Mouse (Mus musculus): ENCODE data around the gene Zmiz2. TPM values are rescaled to one million over a fixed set of nuclear protein-coding genes. Genes with fewer than 3 reads are reported as not detected.
A peak's percentile ranks its signal among the peaks of the same experiment; 100 is the strongest.
"Not testable (repeated sequence)": the region's sequence is repeated elsewhere in the genome, so short reads cannot be mapped to it uniquely, and the experiment has no call there.

The Zmiz2 gene
- polyA plus RNA-seq, 1 experiment from 2014 or later, result 12.4 TPM

DNA sequence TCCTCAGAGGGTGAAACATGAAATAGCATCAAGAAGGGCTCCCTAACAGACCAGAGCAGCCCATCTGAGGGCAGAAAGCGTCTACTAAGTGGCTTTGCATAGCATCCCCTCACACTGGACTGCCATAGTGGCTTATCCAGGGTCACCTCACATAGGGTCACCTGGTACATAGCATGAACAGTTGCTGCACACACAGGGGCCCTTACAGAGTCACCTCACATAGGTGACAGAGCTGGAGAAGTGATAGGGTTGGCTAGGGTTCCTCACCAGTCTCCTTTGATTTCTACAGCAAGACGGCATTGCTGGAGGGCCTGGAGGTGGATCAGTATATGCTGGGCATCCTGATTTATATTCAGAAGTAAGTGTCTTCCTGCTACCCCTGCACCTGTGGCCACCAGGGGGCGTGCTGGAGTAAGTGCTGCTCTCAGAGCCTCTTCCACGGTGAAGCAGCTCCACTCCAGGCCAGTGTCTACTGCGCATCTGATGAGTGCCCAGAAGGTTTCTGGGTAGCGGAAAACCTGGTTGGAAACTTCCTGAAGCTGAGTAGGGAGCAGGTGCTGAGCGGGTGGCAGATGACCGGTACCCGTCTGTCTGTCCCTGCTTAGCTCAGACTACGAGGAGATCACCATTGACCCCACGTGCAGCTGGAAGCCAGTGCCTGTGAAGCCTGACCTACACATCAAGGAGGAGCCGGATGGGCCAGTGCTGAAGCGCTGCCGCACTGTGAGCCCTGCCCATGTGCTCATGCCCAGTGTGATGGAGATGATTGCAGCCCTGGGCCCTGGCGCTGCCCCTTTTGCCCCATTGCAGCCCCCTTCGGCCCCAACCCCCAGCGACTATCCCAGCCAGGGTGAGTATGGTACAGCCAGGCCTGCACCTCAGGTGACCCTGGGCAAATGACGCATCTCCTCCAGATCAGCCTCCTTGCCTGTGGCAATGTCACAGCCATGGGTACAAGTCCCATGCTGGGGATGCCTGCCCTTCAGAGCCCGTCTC, 13.9 kb downstream of the Zmiz2 start:
- Histone ChIP-seq H3K9ac (no peak overlapping the region), H3K4me3 (no peak overlapping the region), H3K4me1 (peaks cover 33% of the 10 kb centered on the region), H3K36me3 (peaks cover 78% of the 10 kb centered on the region), H3K9me3 (no peaks in the 10 kb centered on the region), H3K27ac (no peak overlapping the region), H3K4me2 (no peak overlapping the region), H3K27me3 (no peaks in the 10 kb centered on the region)
- 87% methylated on average over 19 of the region's 19 CpGs for WGBS
- ATAC-seq (ENCODE audit: insufficient number of reproducible peaks, insufficient read depth, low FRiP score, low TSS enrichment, low read depth), result no peak

DNA sequence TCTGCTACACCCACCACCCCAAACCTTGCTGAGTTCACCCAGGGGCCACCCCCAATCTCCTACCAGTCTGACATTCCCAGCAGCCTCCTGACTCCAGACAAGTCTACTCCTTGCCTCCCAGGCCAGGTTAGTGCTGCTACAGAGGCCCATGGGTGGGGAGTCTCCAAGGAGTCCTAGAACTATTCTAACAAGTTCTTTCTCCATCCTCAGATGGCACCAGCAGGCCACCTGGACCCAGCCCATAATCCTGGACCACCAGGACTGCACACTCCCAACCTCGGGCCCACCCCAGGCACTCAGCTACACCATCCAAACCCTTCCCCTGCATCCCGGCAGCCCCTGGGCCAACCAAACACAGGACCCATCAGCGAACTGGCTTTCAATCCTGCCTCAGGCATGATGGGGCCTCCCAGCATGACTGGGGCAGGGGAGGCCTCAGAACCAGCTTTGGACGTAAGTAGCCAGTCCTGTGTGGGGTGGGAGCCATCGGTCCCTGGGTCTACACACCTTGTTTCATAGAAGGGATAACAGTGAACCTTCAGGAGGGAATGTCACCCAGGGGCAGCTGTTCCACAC, 15.0 kb downstream of the Zmiz2 start:
- Histone ChIP-seq H3K4me1 (peaks cover 33% of the 10 kb centered on the region), H3K4me3 (no peak overlapping the region), H3K36me3 (peaks cover 67% of the 10 kb centered on the region), H3K4me2 (no peak overlapping the region), H3K27ac (0 out of 2 replicates have a peak overlapping the region, but pooled peaks have one; percentile 93), H3K27me3 (no peaks in the 10 kb centered on the region), H3K9me3 (no peaks in the 10 kb centered on the region), H3K9ac (0 out of 2 replicates have a peak overlapping the region, but pooled peaks have one; percentile 44)
- no peak for ATAC-seq (ENCODE audit: insufficient number of reproducible peaks, insufficient read depth, low FRiP score, low TSS enrichment, low read depth)
- WGBS, result 89% methylated on average over 5 of the region's 5 CpGs

DNA sequence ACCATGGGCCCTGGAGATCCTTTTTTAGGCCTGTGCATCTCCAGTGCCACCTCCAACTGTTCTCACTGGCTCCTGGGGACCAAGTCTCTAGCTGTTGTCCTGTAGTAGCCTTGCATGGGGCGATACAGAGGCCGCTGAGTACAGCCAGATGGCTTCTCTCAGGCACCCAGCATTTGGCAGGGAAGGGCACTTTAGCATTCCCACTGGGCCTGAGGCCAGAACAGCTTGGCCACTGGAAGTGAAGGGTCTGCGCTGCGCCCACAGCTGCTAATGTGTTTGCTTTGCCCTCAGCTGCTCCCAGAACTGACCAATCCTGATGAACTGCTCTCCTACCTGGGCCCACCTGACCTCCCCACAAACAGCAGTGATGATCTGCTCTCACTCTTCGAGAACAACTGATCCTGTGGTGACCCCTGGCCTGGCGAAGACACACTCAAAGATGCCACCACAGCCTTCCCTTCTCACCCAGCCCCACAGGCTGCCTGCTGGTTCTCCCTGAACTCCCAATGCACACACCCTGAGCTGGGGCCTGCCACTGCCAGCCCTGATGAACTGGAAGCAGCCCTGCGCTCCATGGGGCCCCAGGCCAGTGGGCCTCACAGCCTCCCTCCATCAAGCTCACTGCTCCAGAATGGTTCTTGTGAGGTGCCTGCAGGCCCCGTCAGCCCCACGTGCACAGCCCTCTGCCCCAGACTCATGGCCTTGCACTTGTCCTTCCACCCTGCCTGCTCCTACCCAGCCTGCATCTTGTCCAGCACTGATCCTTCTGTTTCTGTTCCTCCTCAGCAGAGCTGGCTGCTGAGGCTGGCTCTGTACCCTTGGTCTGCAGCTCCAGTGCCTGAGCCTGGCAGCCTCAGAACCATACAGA, 16.1 kb downstream of the Zmiz2 start:
- Histone ChIP-seq H3K36me3 (peaks cover 57% of the 10 kb centered on the region), H3K27me3 (no peaks in the 10 kb centered on the region), H3K9me3 (no peaks in the 10 kb centered on the region), H3K4me3 (no peak overlapping the region), H3K4me1 (peaks cover 33% of the 10 kb centered on the region), H3K9ac (peak overlapping the region; percentile 58), H3K27ac (peak overlapping the region; percentile 93), H3K4me2 (no peak overlapping the region)
- WGBS, result 87% methylated on average over 9 of the region's 9 CpGs
- no peak for ATAC-seq (ENCODE audit: insufficient number of reproducible peaks, insufficient read depth, low FRiP score, low TSS enrichment, low read depth)

DNA sequence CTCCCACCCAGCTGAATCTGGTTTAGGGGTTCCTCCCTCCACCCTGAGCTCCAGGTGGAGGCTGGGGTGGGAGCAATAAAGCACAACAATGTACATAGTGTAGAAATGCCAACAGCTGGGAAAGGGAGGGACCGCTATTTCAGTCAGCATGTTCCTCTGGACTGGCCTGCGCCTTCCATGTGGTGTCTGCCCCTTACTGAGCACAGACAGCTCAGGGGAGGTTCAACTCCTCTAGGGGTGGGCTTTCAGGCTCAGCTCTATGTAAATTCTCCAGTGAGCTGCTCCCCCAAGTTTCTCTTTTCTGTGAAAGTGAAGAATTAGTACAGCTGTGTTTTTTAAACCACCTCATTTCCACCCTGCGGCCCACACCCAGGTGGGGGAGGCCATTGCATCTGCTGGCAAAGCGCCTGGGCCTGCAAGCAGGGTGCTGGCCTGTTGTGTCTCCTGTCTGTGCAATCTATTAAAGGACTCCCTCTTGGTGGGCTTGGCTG, 16.8 kb downstream of the Zmiz2 start:
- no peak for ATAC-seq (ENCODE audit: insufficient number of reproducible peaks, insufficient read depth, low FRiP score, low TSS enrichment, low read depth)
- peak overlapping the region; percentile 93 for H3K27ac ChIP-seq
- H3K4me1 ChIP-seq, result peaks cover 33% of the 10 kb centered on the region
- H3K4me3 ChIP-seq, result no peak overlapping the region
- H3K27me3 ChIP-seq, result no peaks in the 10 kb centered on the region
- WGBS, result 54% methylated on average over 4 of the region's 4 CpGs
- peak overlapping the region; percentile 58 for H3K9ac ChIP-seq
- no peak overlapping the region; the same call in 1 of the 2 replicates for H3K4me2 ChIP-seq
- H3K9me3 ChIP-seq, result no peaks in the 10 kb centered on the region
- H3K36me3 ChIP-seq, result peaks cover 50% of the 10 kb centered on the region

DNA sequence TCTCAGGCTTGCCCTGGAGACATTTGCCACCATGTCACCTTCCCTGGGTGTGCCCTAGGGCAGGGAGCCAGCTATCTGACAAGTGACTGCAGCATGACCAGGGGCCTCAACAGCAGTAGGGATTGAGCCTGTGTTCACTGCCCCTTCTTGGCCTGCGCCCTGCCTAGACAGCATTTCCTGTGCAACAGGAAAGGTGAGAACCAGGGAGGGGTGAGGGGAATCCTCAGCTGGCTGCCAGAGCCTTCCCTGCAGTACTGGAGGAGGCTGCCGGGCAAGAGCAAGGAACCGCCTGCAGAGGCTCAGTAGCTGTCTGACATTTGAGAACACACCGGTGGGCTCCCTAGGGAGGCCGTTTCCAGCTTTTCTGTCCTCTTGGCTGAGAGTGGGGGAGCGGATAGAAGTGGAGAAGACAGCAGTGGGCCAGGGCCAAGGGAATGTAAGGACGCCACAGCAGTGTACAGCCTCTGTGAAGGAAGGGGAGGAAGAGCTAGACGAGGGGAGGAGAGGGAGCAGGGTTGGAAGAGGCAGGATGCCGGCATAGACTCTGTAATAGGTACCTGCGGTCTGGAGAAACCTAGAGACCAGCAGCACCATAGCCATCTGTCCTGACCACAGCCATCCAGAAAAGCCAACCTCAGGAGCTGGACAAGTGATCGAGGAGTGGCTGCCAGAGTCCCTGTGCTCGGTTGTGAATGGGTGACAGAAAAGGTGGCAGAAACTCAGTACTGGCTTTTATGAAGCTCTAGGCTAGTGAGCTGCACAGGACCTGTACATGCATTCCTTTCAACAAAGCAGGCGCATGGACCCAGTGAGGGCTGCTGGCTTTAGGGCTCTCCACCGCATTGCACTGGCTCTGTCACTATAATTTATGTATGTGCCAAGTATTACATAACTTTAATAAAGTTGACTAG, 17.6 kb downstream of the Zmiz2 start:
- Histone ChIP-seq H3K9me3 (no peaks in the 10 kb centered on the region), H3K4me2 (peak overlapping the region; percentile 38), H3K36me3 (peaks cover 42% of the 10 kb centered on the region), H3K27me3 (no peaks in the 10 kb centered on the region), H3K27ac (peak overlapping the region; percentile 93), H3K9ac (peak overlapping the region; percentile 52), H3K4me3 (no peak overlapping the region), H3K4me1 (peaks cover 33% of the 10 kb centered on the region)
- peak; percentile 58; the same call in 1 of the 2 replicates for ATAC-seq (ENCODE audit: insufficient number of reproducible peaks, insufficient read depth, low FRiP score, low TSS enrichment, low read depth)
- 24% methylated on average over 14 of the region's 14 CpGs for WGBS

DNA sequence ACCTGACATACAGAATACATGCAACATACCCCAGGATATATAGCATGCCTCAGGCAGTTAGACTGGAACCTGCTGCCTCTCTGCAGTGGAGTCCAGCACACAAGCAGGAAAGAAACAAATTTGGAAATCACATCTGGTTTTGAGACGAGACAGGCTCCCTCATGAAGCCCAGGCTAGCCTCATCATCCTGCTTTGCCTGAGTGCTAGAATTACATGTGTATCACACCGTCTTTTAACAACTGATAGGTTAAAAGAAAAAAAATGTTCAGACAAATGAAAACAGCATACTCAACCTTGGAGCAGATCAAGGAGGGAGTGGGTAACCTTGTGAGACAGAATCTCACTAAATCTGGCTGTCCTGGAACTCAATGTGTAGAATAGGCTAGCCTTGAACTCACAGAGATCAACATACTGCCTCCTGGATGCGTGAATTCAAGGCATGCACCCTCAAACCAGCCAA, 18.3 kb downstream of the Zmiz2 start:
- H3K36me3 ChIP-seq, result peaks cover 35% of the 10 kb centered on the region
- WGBS, result 62% methylated on average over 3 of the region's 3 CpGs
- ATAC-seq (ENCODE audit: insufficient number of reproducible peaks, insufficient read depth, low FRiP score, low TSS enrichment, low read depth), result no peak
- H3K27ac ChIP-seq, result peak overlapping the region; percentile 93
- peaks cover 33% of the 10 kb centered on the region for H3K4me1 ChIP-seq
- H3K4me2 ChIP-seq, result 0 out of 2 replicates have a peak overlapping the region, but pooled peaks have one; percentile 38
- H3K9me3 ChIP-seq, result no peaks in the 10 kb centered on the region
- no peak overlapping the region for H3K4me3 ChIP-seq
- no peaks in the 10 kb centered on the region for H3K27me3 ChIP-seq
- peak overlapping the region; percentile 52; the same call in 1 of the 2 replicates for H3K9ac ChIP-seq

DNA sequence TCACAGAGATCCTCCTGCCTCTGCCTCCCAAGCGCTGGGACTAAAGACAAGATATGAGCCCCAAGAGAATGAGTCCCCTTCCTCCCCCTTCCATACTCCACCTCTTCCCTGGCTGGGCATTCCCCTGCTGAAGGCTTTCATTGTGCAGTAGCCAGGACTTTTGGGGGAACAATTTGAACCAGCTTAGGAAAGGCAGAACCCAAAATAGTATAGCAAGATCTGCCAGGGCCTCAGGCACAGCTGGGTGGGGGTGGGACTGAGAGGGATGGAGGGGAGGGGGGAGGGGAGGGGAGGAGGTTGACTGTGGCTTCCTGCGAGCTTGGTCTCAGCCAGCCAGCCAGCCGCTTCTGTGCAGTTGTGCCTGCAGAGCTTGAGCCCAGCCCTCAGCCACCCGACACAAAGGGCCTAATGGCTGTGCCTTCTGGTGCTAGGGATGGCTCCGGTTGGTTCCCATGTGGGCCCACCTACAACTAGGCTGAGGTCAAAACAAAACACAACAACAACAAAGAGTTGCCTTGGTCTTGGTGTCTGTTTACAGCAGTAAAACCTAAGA, 21.3 kb downstream of the Zmiz2 start:
- Histone ChIP-seq H3K4me1 (peaks cover 30% of the 10 kb centered on the region), H3K36me3 (peaks cover 6% of the 10 kb centered on the region), H3K27me3 (no peaks in the 10 kb centered on the region), H3K9me3 (no peaks in the 10 kb centered on the region), H3K27ac (no peak overlapping the region; the same call in 1 of the 2 replicates), H3K4me2 (no peak overlapping the region), H3K4me3 (no peak overlapping the region), H3K9ac (no peak overlapping the region)
- ATAC-seq (ENCODE audit: insufficient number of reproducible peaks, insufficient read depth, low FRiP score, low TSS enrichment, low read depth), result no peak
- WGBS, result 51% methylated on average over 5 of the region's 5 CpGs

DNA sequence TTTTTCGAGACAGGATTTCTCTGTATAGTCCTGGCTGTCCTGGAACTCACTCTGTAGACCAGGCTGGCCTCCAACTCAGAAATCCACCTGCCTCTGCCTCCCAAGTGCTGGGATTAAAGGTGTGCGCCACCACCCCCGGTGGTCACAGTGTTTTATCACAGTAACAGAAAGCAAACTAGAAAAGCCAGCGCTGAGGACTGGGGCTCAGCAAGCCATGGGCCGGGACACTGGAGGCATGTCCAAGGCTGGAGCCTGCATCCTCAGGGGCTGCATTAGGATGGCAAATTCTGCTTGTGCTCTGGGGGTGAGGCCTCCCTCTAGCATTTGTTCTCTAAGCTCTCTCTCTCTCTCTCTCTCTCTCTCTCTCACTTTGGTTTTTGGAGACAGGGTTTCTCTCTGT, 21.9 kb downstream of the Zmiz2 start:
- H3K9me3 ChIP-seq; H3K27ac ChIP-seq; H3K4me2 ChIP-seq; H3K4me3 ChIP-seq; H3K27me3 ChIP-seq; ATAC-seq (ENCODE audit: insufficient number of reproducible peaks, insufficient read depth, low FRiP score, low TSS enrichment, low read depth); H3K9ac ChIP-seq; H3K36me3 ChIP-seq: not testable (repeated sequence)
- H3K4me1 ChIP-seq, result peaks cover 24% of the 10 kb centered on the region
- 94% methylated on average over 5 of the region's 5 CpGs for WGBS

DNA sequence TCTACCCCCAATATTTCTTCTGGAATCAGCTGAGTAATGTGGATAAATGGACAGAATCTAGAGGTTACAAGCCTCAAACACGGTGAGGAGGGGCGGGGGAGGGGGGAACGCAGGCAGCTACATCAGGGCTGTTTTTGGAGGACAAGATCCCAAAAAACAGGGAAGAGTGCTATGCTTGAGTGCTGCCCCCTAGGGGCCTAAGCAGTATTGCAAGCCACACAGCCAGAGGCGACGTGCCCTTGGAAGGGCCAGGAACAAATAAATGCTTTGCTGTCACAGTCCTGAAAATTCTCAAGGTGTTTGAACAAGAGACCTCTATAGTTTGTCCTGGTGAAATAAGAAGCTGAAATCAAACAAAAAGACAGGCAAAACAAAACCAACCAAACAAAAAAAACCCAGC, 22.8 kb downstream of the Zmiz2 start:
- H3K9ac ChIP-seq, result no peak overlapping the region
- 6% methylated on average over 5 of the region's 5 CpGs for WGBS
- H3K4me1 ChIP-seq, result peaks cover 15% of the 10 kb centered on the region
- no peaks in the 10 kb centered on the region for H3K36me3 ChIP-seq
- H3K27ac ChIP-seq, result no peak overlapping the region
- no peak overlapping the region for H3K4me3 ChIP-seq
- H3K27me3 ChIP-seq, result no peaks in the 10 kb centered on the region
- H3K9me3 ChIP-seq, result no peaks in the 10 kb centered on the region
- no peak for ATAC-seq (ENCODE audit: insufficient number of reproducible peaks, insufficient read depth, low FRiP score, low TSS enrichment, low read depth)
- H3K4me2 ChIP-seq, result no peak overlapping the region

DNA sequence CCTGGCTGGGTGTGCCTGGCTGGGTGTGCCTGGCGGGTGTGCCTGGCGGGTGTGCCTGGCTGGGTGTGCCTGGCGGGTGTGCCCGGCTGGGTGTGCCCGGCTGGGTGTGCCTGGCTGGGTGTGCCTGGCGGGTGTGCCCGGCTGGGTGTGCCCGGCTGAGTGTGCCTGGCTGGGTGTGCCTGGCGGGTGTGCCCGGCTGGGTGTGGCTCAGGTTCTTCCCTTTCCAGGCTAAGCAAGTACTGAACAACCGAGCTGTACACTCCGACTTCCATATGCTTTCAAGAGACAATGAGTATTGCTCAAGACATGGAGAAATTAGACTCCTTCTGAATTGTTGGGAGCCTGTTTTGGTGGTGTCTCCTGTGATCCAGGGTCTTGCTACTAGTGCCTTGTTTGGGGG, 24.4 kb downstream of the Zmiz2 start:
- H3K36me3 ChIP-seq, result peaks cover under 1% of the 10 kb centered on the region
- H3K4me3 ChIP-seq, result no peak overlapping the region
- no peaks in the 10 kb centered on the region for H3K9me3 ChIP-seq
- H3K4me1 ChIP-seq, result peaks cover 16% of the 10 kb centered on the region
- no peak overlapping the region for H3K9ac ChIP-seq
- no peak overlapping the region for H3K4me2 ChIP-seq
- H3K27ac ChIP-seq, result no peak overlapping the region
- H3K27me3 ChIP-seq, result no peaks in the 10 kb centered on the region
- no peak for ATAC-seq (ENCODE audit: insufficient number of reproducible peaks, insufficient read depth, low FRiP score, low TSS enrichment, low read depth)
- WGBS, result 96% methylated on average over 10 of the region's 12 CpGs
